Mouse (Mus musculus): ENCODE results near the gene Dusp7. TPM values are rescaled to one million over a fixed set of nuclear protein-coding genes. Genes with fewer than 3 reads are reported as not detected.

Gene Dusp7
- polyA plus RNA-seq, 1 experiment from 2014 or later = 17.6 TPM

DNA sequence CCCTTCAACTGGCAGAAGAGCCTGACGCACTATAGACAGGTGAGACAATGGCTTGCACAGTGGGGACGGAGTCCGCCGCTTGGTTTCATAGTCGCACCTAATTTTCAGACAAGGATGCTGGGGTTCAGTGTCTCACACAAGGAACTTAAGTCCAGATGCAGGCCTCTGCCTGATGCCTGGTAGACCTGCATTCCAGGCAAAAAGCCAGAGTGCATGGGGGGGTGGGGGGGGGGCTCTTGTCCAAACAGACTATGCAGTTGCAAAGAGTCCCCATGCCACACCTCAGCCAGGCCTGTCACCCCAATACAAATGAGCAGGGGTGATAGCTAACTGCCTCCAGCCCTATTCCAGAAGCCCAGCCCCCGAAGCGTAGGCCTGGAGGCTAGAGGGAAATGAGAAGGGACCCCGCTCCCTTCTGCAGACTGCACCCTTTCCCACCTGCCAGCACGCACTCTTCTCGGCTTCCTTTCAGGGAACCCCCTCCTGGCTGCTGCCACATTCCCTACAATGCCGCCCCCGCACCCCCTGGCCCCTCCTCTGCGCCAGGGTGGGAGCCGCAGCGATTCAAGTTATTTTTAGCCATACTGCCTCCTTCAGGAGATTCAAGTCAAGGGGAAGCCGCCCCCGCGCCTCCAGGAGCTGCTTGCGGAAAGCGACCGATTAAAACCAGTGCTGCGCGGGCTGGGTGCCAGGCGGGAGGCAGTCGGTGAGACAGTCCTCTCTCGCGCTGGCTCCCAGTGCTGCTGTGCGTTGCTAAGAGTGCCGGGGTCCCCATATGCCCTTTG is 49.6 kb downstream of the Dusp7 start:
- peaks cover 53% of the 10 kb centered on the region for H3K4me1 ChIP-seq
- peak overlapping the region; percentile 47 for H3K4me3 ChIP-seq
- DNase-seq (ENCODE audit: extremely low spot score, low spot score) = peak; percentile 65
- WGBS = 15% methylated on average over 29 of the region's 29 CpGs
- peak overlapping the region; percentile 86 for H3K27ac ChIP-seq
- peaks cover 31% of the 10 kb centered on the region for H3K27me3 ChIP-seq (ENCODE audit: poor library complexity, severe bottlenecking)
- no peaks in the 10 kb centered on the region for H3K9me3 ChIP-seq
- H3K36me3 ChIP-seq (replicated peaks) = no peaks in the 10 kb centered on the region

- WGBS = 0% methylated on average over 2 of the region's 2 CpGs
- peaks cover 53% of the 10 kb centered on the region for H3K4me1 ChIP-seq
- DNase-seq (ENCODE audit: extremely low spot score, low spot score) = peak; percentile 74
- no peaks in the 10 kb centered on the region for H3K9me3 ChIP-seq
- no peaks in the 10 kb centered on the region for H3K36me3 ChIP-seq (replicated peaks)
- H3K27me3 ChIP-seq (ENCODE audit: poor library complexity, severe bottlenecking) = peaks cover 31% of the 10 kb centered on the region
- peak overlapping the region; percentile 33 for H3K4me3 ChIP-seq
- peak overlapping the region; percentile 83 for H3K27ac ChIP-seq
These were observed 52.2 kb downstream of the Dusp7 start for GRCm38 (mm10) chr9:106420608-106421007.

GRCm38 (mm10) chr9:106421033-106421864 is 52.8 kb downstream of the Dusp7 start:
- DNase-seq (ENCODE audit: extremely low spot score, low spot score) = no peak
- 5% methylated on average over 18 of the region's 18 CpGs for WGBS
- Histone ChIP-seq H3K36me3 (replicated peaks) (no peaks in the 10 kb centered on the region), H3K27ac (peak overlapping the region; percentile 83), H3K4me1 (peaks cover 53% of the 10 kb centered on the region), H3K9me3 (no peaks in the 10 kb centered on the region), H3K27me3 (ENCODE audit: poor library complexity, severe bottlenecking) (peaks cover 31% of the 10 kb centered on the region), H3K4me3 (peak overlapping the region; percentile 33)

DNA sequence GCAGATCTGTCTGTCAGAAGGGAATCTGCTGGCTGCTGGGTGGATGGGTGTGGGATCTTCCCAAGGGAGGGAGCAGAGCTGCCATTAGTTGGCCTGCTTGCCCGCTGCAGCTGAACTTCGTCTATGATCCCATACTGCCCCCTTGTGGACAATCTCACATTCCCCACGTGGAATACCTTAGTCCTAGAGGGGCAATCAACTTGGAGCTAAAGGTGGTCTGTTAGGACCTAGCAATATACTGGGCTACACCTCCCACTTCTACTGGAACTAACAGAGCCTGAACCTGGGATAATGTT is 53.4 kb downstream of the Dusp7 start:
- peak; percentile 92 for DNase-seq (ENCODE audit: extremely low spot score, low spot score)
- no peaks in the 10 kb centered on the region for H3K9me3 ChIP-seq
- peaks cover 31% of the 10 kb centered on the region for H3K27me3 ChIP-seq (ENCODE audit: poor library complexity, severe bottlenecking)
- peak overlapping the region; percentile 83 for H3K27ac ChIP-seq
- H3K4me3 ChIP-seq = peak overlapping the region; percentile 33
- no peaks in the 10 kb centered on the region for H3K36me3 ChIP-seq (replicated peaks)
- peaks cover 53% of the 10 kb centered on the region for H3K4me1 ChIP-seq
- WGBS = 0% methylated on average over 3 of the region's 3 CpGs

Other genes with a start within 250 kb of the Dusp7 start
- gene Glyctk, start 210.5 kb upstream of the Dusp7 start, polyA plus RNA-seq (2016; fragmentation: Nextera tagmentation; extraction: Ambion mirVana) = 6.8 and 8.0 TPM in 2 replicates
- gene Wdr82, start 197.7 kb upstream of the Dusp7 start, polyA plus RNA-seq (2016; fragmentation: Nextera tagmentation; extraction: Ambion mirVana) = 28.3 and 30.2 TPM in 2 replicates
- 42.0 and 50.7 TPM in 2 replicates for gene Ppm1m, start 168.9 kb upstream of the Dusp7 start, polyA plus RNA-seq (2016; fragmentation: Nextera tagmentation; extraction: Ambion mirVana)
- gene Twf2, start 165.5 kb upstream of the Dusp7 start, polyA plus RNA-seq (2016; fragmentation: Nextera tagmentation; extraction: Ambion mirVana) = 70.9 and 71.8 TPM in 2 replicates
- gene Tlr9, start 146.0 kb upstream of the Dusp7 start, polyA plus RNA-seq (2016; fragmentation: Nextera tagmentation; extraction: Ambion mirVana) = 0.04 TPM in 1 of 2 replicates, not detected in the other
- 74.2 and 75.2 TPM in 2 replicates for gene Alas1, start 120.0 kb upstream of the Dusp7 start, polyA plus RNA-seq (2016; fragmentation: Nextera tagmentation; extraction: Ambion mirVana)
- 42.7 and 46.4 TPM in 2 replicates for gene Poc1a, start 87.6 kb upstream of the Dusp7 start, polyA plus RNA-seq (2016; fragmentation: Nextera tagmentation; extraction: Ambion mirVana)
- 1,043 and 1,081 TPM in 2 replicates for gene Rpl29, start 60.8 kb downstream of the Dusp7 start, polyA plus RNA-seq (2016; fragmentation: Nextera tagmentation; extraction: Ambion mirVana)
- 45.6 and 51.3 TPM in 2 replicates for gene Acy1, start 69.7 kb downstream of the Dusp7 start, polyA plus RNA-seq (2016; fragmentation: Nextera tagmentation; extraction: Ambion mirVana)
- 4.4 and 6.0 TPM in 2 replicates for gene Abhd14b, start 78.8 kb downstream of the Dusp7 start, polyA plus RNA-seq (2016; fragmentation: Nextera tagmentation; extraction: Ambion mirVana)
- gene Abhd14a, start 79.0 kb downstream of the Dusp7 start, polyA plus RNA-seq (2016; fragmentation: Nextera tagmentation; extraction: Ambion mirVana) = 40.7 and 42.8 TPM in 2 replicates
- 337 and 351 TPM in 2 replicates for gene Pcbp4, start 84.7 kb downstream of the Dusp7 start, polyA plus RNA-seq (2016; fragmentation: Nextera tagmentation; extraction: Ambion mirVana)
- 0.10 and 0.27 TPM in 2 replicates for gene Gpr62, start 97.3 kb downstream of the Dusp7 start, polyA plus RNA-seq (2016; fragmentation: Nextera tagmentation; extraction: Ambion mirVana)
- gene Rrp9, start 107.3 kb downstream of the Dusp7 start, polyA plus RNA-seq (2016; fragmentation: Nextera tagmentation; extraction: Ambion mirVana) = 85.2 and 91.4 TPM in 2 replicates
- gene Parp3, start 108.3 kb downstream of the Dusp7 start, polyA plus RNA-seq (2016; fragmentation: Nextera tagmentation; extraction: Ambion mirVana) = 2.1 and 2.6 TPM in 2 replicates
- not detected in 2 replicates for gene Iqcf1, start 131.3 kb downstream of the Dusp7 start, polyA plus RNA-seq (2016; fragmentation: Nextera tagmentation; extraction: Ambion mirVana)
- not detected in 2 replicates for gene Iqcf5, start 145.9 kb downstream of the Dusp7 start, polyA plus RNA-seq (2016; fragmentation: Nextera tagmentation; extraction: Ambion mirVana)
- not detected in 2 replicates for gene Iqcf3, start 193.0 kb downstream of the Dusp7 start, polyA plus RNA-seq (2016; fragmentation: Nextera tagmentation; extraction: Ambion mirVana)
- not detected in 2 replicates for gene Iqcf4, start 202.4 kb downstream of the Dusp7 start, polyA plus RNA-seq (2016; fragmentation: Nextera tagmentation; extraction: Ambion mirVana)